Mouse (Mus musculus): ENCODE results near the gene Rps9. TPM values are rescaled to one million over a fixed set of nuclear protein-coding genes. Genes with fewer than 3 reads are reported as not detected.
"Not testable (repeated sequence)": the region's sequence is repeated elsewhere in the genome, so short reads cannot be mapped to it uniquely, and the experiment has no call there.

Rps9 gene
- polyA plus RNA-seq, 1 experiment from 2014 or later, result 1,406 TPM

DNA sequence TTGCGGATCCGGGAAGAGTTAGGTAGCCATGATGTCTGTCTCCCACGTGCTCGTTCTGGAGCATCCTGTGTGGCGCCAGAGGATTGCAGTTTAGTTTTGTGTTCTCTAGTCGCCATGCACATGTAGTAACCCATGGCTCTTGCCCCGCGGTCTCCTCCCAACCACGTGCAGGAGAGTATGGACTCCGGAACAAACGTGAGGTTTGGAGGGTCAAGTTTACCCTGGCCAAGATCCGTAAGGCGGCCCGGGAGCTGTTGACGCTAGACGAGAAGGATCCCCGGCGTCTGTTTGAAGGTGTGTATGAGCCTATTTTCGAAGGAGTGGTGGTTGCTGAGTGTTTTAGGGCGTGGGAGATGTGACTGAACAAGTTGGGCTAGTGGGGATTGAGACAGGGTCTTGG lies 682 bp downstream of the Rps9 start:
- Histone ChIP-seq H3K36me3 (replicated peaks; ENCODE audit: control insufficient read depth, insufficient read depth, low read depth, low read length) (peaks cover 4% of the 10 kb centered on the region), H3K4me2 (ENCODE audit: low read depth, low read length) (peak overlapping the region; percentile 83), H3K27me3 (ENCODE audit: control insufficient read depth, insufficient read depth, low read length) (no peaks in the 10 kb centered on the region), H3K9ac (replicated peaks; ENCODE audit: low read length) (peak overlapping the region; percentile 70), H3K9me3 (replicated peaks; ENCODE audit: control insufficient read depth, low read length) (no peaks in the 10 kb centered on the region), H3K4me1 (ENCODE audit: control insufficient read depth, insufficient read depth, low read length) (peaks cover 4% of the 10 kb centered on the region; the same call in 1 of the 2 replicates), H3K27ac (replicated peaks; ENCODE audit: low read depth, low read length) (peak overlapping the region; percentile 53), H3K4me3 (ENCODE audit: low read depth, low read length) (peak overlapping the region; percentile 62)
- ATAC-seq (replicated peaks; ENCODE audit: insufficient number of reproducible peaks, low FRiP score, low TSS enrichment, low read depth) (peak; percentile 31; the same call in 1 of the 2 replicates), DNase-seq (ENCODE audit: low spot score) (no peak)
- 1% methylated on average over 20 of the region's 20 CpGs for WGBS

DNA sequence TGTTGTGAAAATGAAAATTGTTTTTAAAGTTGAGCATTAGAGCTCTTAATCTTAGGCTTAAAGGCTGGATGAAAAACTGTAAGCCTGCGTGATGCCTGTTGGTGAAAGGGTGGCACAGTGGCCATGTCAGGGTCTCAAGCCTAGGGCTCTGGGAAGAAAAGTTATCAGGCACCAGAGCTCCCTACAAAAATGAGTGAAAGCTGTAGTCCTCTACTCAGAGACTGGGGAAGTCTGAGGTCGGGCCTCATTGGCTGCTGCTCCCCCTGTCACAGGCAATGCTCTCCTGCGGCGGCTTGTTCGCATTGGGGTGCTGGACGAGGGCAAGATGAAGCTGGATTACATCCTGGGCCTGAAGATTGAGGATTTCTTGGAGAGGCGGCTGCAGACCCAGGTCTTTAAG lies 1.7 kb downstream of the Rps9 start:
- H3K4me1 ChIP-seq (ENCODE audit: control insufficient read depth, insufficient read depth, low read length); H3K9me3 ChIP-seq (replicated peaks; ENCODE audit: control insufficient read depth, low read length); H3K27me3 ChIP-seq (ENCODE audit: control insufficient read depth, insufficient read depth, low read length); H3K36me3 ChIP-seq (replicated peaks; ENCODE audit: control insufficient read depth, insufficient read depth, low read depth, low read length); ATAC-seq (replicated peaks; ENCODE audit: insufficient number of reproducible peaks, low FRiP score, low TSS enrichment, low read depth); H3K27ac ChIP-seq (replicated peaks; ENCODE audit: low read depth, low read length); DNase-seq (ENCODE audit: low spot score): not testable (repeated sequence)
- Histone ChIP-seq H3K4me3 (ENCODE audit: low read depth, low read length) (peak overlapping the region; percentile 62), H3K9ac (replicated peaks; ENCODE audit: low read length) (peak overlapping the region; percentile 70), H3K4me2 (ENCODE audit: low read depth, low read length) (peak overlapping the region; percentile 83)
- 5% methylated on average over 6 of the region's 7 CpGs for WGBS

GRCm38 (mm10) chr7:3705911-3706310 lies 2.1 kb downstream of the Rps9 start:
- peak overlapping the region; percentile 35; the same call in 1 of the 2 replicates for H3K27ac ChIP-seq (replicated peaks; ENCODE audit: low read depth, low read length)
- no peaks in the 10 kb centered on the region for H3K27me3 ChIP-seq (ENCODE audit: control insufficient read depth, insufficient read depth, low read length)
- peak overlapping the region; percentile 62 for H3K4me3 ChIP-seq (ENCODE audit: low read depth, low read length)
- peaks cover 4% of the 10 kb centered on the region; the same call in 1 of the 2 replicates for H3K4me1 ChIP-seq (ENCODE audit: control insufficient read depth, insufficient read depth, low read length)
- no peak for ATAC-seq (replicated peaks; ENCODE audit: insufficient number of reproducible peaks, low FRiP score, low TSS enrichment, low read depth)
- DNase-seq (ENCODE audit: low spot score), result no peak
- peak overlapping the region; percentile 70 for H3K9ac ChIP-seq (replicated peaks; ENCODE audit: low read length)
- 34% methylated on average over 6 of the region's 6 CpGs for WGBS
- peak overlapping the region; percentile 83 for H3K4me2 ChIP-seq (ENCODE audit: low read depth, low read length)
- peaks cover 4% of the 10 kb centered on the region; the same call in 1 of the 2 replicates for H3K36me3 ChIP-seq (replicated peaks; ENCODE audit: control insufficient read depth, insufficient read depth, low read depth, low read length)
- H3K9me3 ChIP-seq (replicated peaks; ENCODE audit: control insufficient read depth, low read length), result no peaks in the 10 kb centered on the region

DNA sequence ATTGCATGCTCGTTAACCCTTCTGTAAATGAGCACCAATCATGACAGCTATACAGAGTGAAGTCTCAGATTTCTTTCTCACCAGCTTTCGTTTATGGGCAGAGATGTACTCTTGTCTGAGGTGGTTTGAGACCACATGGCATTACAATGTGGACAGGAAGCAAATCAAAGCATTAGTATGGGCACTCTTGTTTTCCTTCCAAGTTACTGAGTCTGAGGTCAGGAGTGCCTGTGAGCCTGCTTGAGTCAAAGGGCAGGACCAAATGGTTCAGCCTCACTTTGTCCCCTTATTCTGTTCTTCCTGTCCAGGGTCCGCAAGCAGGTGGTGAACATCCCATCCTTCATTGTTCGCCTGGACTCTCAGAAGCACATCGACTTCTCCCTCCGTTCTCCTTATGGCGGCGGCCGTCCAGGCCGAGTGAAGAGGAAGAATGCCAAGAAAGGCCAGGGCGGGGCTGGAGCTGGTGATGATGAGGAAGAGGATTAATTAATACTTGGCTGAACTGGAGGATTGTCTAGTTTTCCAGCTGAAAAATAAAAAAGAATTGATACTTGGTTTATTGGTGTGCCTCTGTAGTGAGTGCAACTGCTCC lies 2.6 kb downstream of the Rps9 start:
- Histone ChIP-seq H3K9ac (replicated peaks; ENCODE audit: low read length) (peak overlapping the region; percentile 70), H3K4me3 (ENCODE audit: low read depth, low read length) (peak overlapping the region; percentile 62), H3K4me1 (ENCODE audit: control insufficient read depth, insufficient read depth, low read length) (peaks cover 4% of the 10 kb centered on the region; the same call in 1 of the 2 replicates), H3K36me3 (replicated peaks; ENCODE audit: control insufficient read depth, insufficient read depth, low read depth, low read length) (peaks cover 4% of the 10 kb centered on the region; the same call in 1 of the 2 replicates), H3K4me2 (ENCODE audit: low read depth, low read length) (peak overlapping the region; percentile 83), H3K27me3 (ENCODE audit: control insufficient read depth, insufficient read depth, low read length) (no peaks in the 10 kb centered on the region), H3K27ac (replicated peaks; ENCODE audit: low read depth, low read length) (no peak overlapping the region; the same call in 1 of the 2 replicates), H3K9me3 (replicated peaks; ENCODE audit: control insufficient read depth, low read length) (no peaks in the 10 kb centered on the region)
- DNase-seq (ENCODE audit: low spot score) (no peak), ATAC-seq (replicated peaks; ENCODE audit: insufficient number of reproducible peaks, low FRiP score, low TSS enrichment, low read depth) (no peak)
- 62% methylated on average over 11 of the region's 11 CpGs for WGBS

DNA sequence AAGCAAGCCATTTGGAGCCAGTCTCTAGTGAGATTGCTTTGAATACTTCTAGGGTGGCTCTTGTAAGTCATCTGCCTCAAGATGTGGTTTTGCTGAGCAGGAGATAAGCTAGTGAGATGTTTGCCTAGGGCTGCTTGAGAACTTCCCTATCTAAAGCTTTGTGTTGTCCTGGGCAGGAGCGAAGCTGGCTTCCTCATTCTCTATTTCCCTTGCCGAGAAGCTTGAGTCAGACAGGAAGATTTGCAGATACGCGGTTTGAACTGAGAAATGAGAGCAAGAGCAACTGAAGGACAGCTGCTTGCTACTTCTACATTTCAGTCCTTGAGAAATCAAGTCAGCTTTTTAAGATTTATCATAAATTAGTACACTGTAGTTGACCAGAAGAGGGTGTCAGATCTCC lies 3.2 kb downstream of the Rps9 start:
- peaks cover 4% of the 10 kb centered on the region; the same call in 1 of the 2 replicates for H3K4me1 ChIP-seq (ENCODE audit: control insufficient read depth, insufficient read depth, low read length)
- WGBS, result 67% methylated on average over 4 of the region's 4 CpGs
- no peak for DNase-seq (ENCODE audit: low spot score)
- 0 out of 2 replicates have a peak overlapping the region, but pooled peaks have one; percentile 18 for H3K9ac ChIP-seq (replicated peaks; ENCODE audit: low read length)
- H3K27me3 ChIP-seq (ENCODE audit: control insufficient read depth, insufficient read depth, low read length), result no peaks in the 10 kb centered on the region
- peaks cover 4% of the 10 kb centered on the region; the same call in 1 of the 2 replicates for H3K36me3 ChIP-seq (replicated peaks; ENCODE audit: control insufficient read depth, insufficient read depth, low read depth, low read length)
- H3K9me3 ChIP-seq (replicated peaks; ENCODE audit: control insufficient read depth, low read length), result no peaks in the 10 kb centered on the region
- H3K4me2 ChIP-seq (ENCODE audit: low read depth, low read length), result no peak overlapping the region; the same call in 1 of the 2 replicates
- no peak for ATAC-seq (replicated peaks; ENCODE audit: insufficient number of reproducible peaks, low FRiP score, low TSS enrichment, low read depth)
- no peak overlapping the region for H3K27ac ChIP-seq (replicated peaks; ENCODE audit: low read depth, low read length)
- no peak overlapping the region for H3K4me3 ChIP-seq (ENCODE audit: low read depth, low read length)

GRCm38 (mm10) chr7:3707568-3708413 lies 4.0 kb downstream of the Rps9 start:
- peak; percentile 19 for DNase-seq (ENCODE audit: low spot score)
- Histone ChIP-seq H3K4me2 (ENCODE audit: low read depth, low read length) (no peak overlapping the region), H3K9me3 (replicated peaks; ENCODE audit: control insufficient read depth, low read length) (no peaks in the 10 kb centered on the region), H3K9ac (replicated peaks; ENCODE audit: low read length) (no peak overlapping the region), H3K27ac (replicated peaks; ENCODE audit: low read depth, low read length) (no peak overlapping the region), H3K27me3 (ENCODE audit: control insufficient read depth, insufficient read depth, low read length) (no peaks in the 10 kb centered on the region), H3K4me1 (ENCODE audit: control insufficient read depth, insufficient read depth, low read length) (peaks cover 4% of the 10 kb centered on the region; the same call in 1 of the 2 replicates), H3K4me3 (ENCODE audit: low read depth, low read length) (no peak overlapping the region), H3K36me3 (replicated peaks; ENCODE audit: control insufficient read depth, insufficient read depth, low read depth, low read length) (peaks cover 4% of the 10 kb centered on the region; the same call in 1 of the 2 replicates)
- no peak for ATAC-seq (replicated peaks; ENCODE audit: insufficient number of reproducible peaks, low FRiP score, low TSS enrichment, low read depth)
- WGBS, result 28% methylated on average over 7 of the region's 7 CpGs

- not testable (repeated sequence) for ATAC-seq (replicated peaks; ENCODE audit: insufficient number of reproducible peaks, low FRiP score, low TSS enrichment, low read depth)
Observed at GRCm38 (mm10) chr7:3708447-3708980, 4.7 kb downstream of the Rps9 start.

More at GRCm38 (mm10) chr7:3708447-3708980, 4.7 kb downstream of the Rps9 start:
- not testable (repeated sequence) for H3K27me3 ChIP-seq (ENCODE audit: control insufficient read depth, insufficient read depth, low read length); H3K4me3 ChIP-seq (ENCODE audit: low read depth, low read length); H3K27ac ChIP-seq (replicated peaks; ENCODE audit: low read depth, low read length); H3K9ac ChIP-seq (replicated peaks; ENCODE audit: low read length); H3K4me2 ChIP-seq (ENCODE audit: low read depth, low read length); H3K9me3 ChIP-seq (replicated peaks; ENCODE audit: control insufficient read depth, low read length); H3K36me3 ChIP-seq (replicated peaks; ENCODE audit: control insufficient read depth, insufficient read depth, low read depth, low read length); DNase-seq (ENCODE audit: low spot score); H3K4me1 ChIP-seq (ENCODE audit: control insufficient read depth, insufficient read depth, low read length)
- 36% methylated on average over 5 of the region's 5 CpGs for WGBS
